Mouse (Mus musculus) stomach, postnatal 0 days (tissue): Measurements from ENCODE around the gene Slc25a11.

Source experiments
- CTCF ChIP-seq: IDR thresholded peaks from 2 replicates; pipeline ENCODE4 v1.5.1; 2016; ENCODE audit warnings: antibody characterized with exemption, low read depth, mild to moderate bottlenecking, moderate library complexity
- EP300 ChIP-seq: optimal IDR thresholded peaks from 2 replicates; pipeline ENCODE3; 2016; ENCODE audit warnings: antibody characterized with exemption

DNA sequence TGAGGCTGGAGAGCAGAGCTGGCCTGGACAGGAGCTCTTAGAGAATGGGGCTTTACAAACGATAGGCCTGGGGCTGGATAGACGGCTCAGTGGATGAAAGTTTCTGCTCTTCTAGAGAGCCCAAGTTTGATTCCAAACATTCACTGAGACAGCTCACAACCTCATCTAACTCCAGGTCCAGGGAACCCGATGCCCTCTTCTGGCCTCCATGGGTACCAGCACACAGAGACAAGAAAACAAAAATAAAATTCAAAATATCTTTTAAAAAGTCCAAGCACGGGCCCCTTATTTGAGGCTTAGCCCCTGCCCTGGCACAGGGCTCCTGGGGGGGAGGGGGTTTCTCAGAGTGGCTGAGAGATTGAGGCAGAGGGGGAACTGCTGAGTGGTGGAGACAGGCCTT, 36.5 kb downstream of the Slc25a11 start:
- TF ChIP-seq CTCF (peak; percentile 53), EP300 (no peak)
